Mouse (Mus musculus) hindbrain, embryonic 10.5 days (tissue): ENCODE data around the gene Secisbp2. TPM values are rescaled to one million over a fixed set of nuclear protein-coding genes. Genes with fewer than 3 reads are reported as not detected.

Source experiments
- DNase-seq: peaks from one replicate; pipeline ENCODE4 v3.0.0-alpha.2; 2017; ENCODE audit warnings: low spot score
- H3K27ac ChIP-seq: fragments of 300-500 bp; sonication (generic); 2 replicates; pipeline ENCODE4 v1.5.1; 2016; ENCODE audit warnings: mild to moderate bottlenecking, moderate library complexity
- H3K27me3 ChIP-seq: fragments of 300-500 bp; sonication (generic); 2 replicates; pipeline ENCODE4 v1.6.1; 2016; ENCODE audit warnings: mild to moderate bottlenecking; ENCODE audit not compliant: poor library complexity, insufficient read depth, severe bottlenecking
- H3K36me3 ChIP-seq: fragments of 300-500 bp; sonication (generic); 2 replicates; pipeline ENCODE4 v1.6.1; 2016; ENCODE audit warnings: mild to moderate bottlenecking, moderate library complexity
- H3K4me1 ChIP-seq: fragments of 300-500 bp; sonication (generic); replicated peaks from 2 replicates; pipeline ENCODE4 v1.6.1; 2016; ENCODE audit warnings: mild to moderate bottlenecking
- H3K4me3 ChIP-seq: fragments of 300-500 bp; sonication (generic); 2 replicates; pipeline ENCODE4 v1.5.1; 2016; ENCODE audit warnings: mild to moderate bottlenecking, moderate library complexity
- H3K9me3 ChIP-seq: fragments of 300-500 bp; sonication (generic); 2 replicates; pipeline ENCODE4 v1.6.1; 2016; ENCODE audit warnings: mild to moderate bottlenecking, moderate library complexity
- WGBS: fragments of 180-500 bp; shearing (Covaris S2); methylation state at CpG from one replicate; pipeline ENCODE4 v1.1.7; 2016; 5-methylcytosine and 5-hydroxymethylcytosine counted together
- polyA plus RNA-seq: library from polyadenylated mRNA; unstranded; fragments of >200 nt; fragmentation: Nextera tagmentation; extraction: Ambion mirVana; gene quantifications from 2 replicates; pipeline ENCODE4 v1.2.1, GENCODE M21; 2016

Gene Secisbp2
- polyA plus RNA-seq, 1 experiment from 2014 or later: 27.4 TPM

GRCm38 (mm10) chr13:51705882-51706854 lies 54.7 kb downstream of the Secisbp2 start:
- Histone ChIP-seq H3K4me3 (no peak overlapping the region), H3K36me3 (peaks cover 19% of the 10 kb centered on the region), H3K27me3 (no peaks in the 10 kb centered on the region), H3K4me1 (peaks cover 6% of the 10 kb centered on the region; the same call in 1 of the 2 replicates), H3K9me3 (no peaks in the 10 kb centered on the region), H3K27ac (0 out of 2 replicates have a peak overlapping the region, but pooled peaks have one; percentile 4)
- DNase-seq: no peak
- WGBS: 83% methylated on average over 22 of the region's 22 CpGs

- Histone ChIP-seq H3K9me3 (no peaks in the 10 kb centered on the region), H3K27ac (no peak overlapping the region; the same call in 1 of the 2 replicates), H3K4me3 (no peak overlapping the region), H3K4me1 (peaks cover 9% of the 10 kb centered on the region; the same call in 1 of the 2 replicates), H3K36me3 (peaks cover 14% of the 10 kb centered on the region; the same call in 1 of the 2 replicates), H3K27me3 (no peaks in the 10 kb centered on the region)
- no peak for DNase-seq
- WGBS: 81% methylated on average over 7 of the region's 7 CpGs
Observed at GRCm38 (mm10) chr13:51710738-51711137, 59.2 kb downstream of the Secisbp2 start.

- peaks cover 9% of the 10 kb centered on the region; the same call in 1 of the 2 replicates for H3K4me1 ChIP-seq
- no peaks in the 10 kb centered on the region for H3K9me3 ChIP-seq
- no peak for DNase-seq
- no peak overlapping the region for H3K27ac ChIP-seq
- WGBS: 95% methylated on average over 8 of the region's 8 CpGs
- H3K27me3 ChIP-seq: no peaks in the 10 kb centered on the region
- peaks cover 14% of the 10 kb centered on the region; the same call in 1 of the 2 replicates for H3K36me3 ChIP-seq
- no peak overlapping the region for H3K4me3 ChIP-seq
Observed at GRCm38 (mm10) chr13:51712022-51712421, 60.5 kb downstream of the Secisbp2 start.

GRCm38 (mm10) chr13:51716350-51717263 lies 65.1 kb downstream of the Secisbp2 start:
- WGBS: 79% methylated on average over 8 of the region's 8 CpGs
- H3K4me3 ChIP-seq: no peak overlapping the region
- no peak for DNase-seq
- no peak overlapping the region for H3K27ac ChIP-seq
- H3K36me3 ChIP-seq: peaks cover 14% of the 10 kb centered on the region
- no peaks in the 10 kb centered on the region for H3K27me3 ChIP-seq
- no peaks in the 10 kb centered on the region for H3K9me3 ChIP-seq
- H3K4me1 ChIP-seq: no peaks in the 10 kb centered on the region

- Histone ChIP-seq H3K36me3 (peaks cover 6% of the 10 kb centered on the region), H3K9me3 (no peaks in the 10 kb centered on the region), H3K27ac (no peak overlapping the region), H3K4me1 (peaks cover 4% of the 10 kb centered on the region; the same call in 1 of the 2 replicates), H3K27me3 (no peaks in the 10 kb centered on the region), H3K4me3 (no peak overlapping the region)
- WGBS: 91% methylated on average over 3 of the region's 3 CpGs
- DNase-seq: no peak
Observed at GRCm38 (mm10) chr13:51719256-51719655, 67.8 kb downstream of the Secisbp2 start.

- no peak overlapping the region for H3K4me3 ChIP-seq
- H3K36me3 ChIP-seq: peaks cover 6% of the 10 kb centered on the region
- H3K27me3 ChIP-seq: no peaks in the 10 kb centered on the region
- 97% methylated on average over 4 of the region's 4 CpGs for WGBS
- H3K27ac ChIP-seq: no peak overlapping the region
- no peaks in the 10 kb centered on the region for H3K9me3 ChIP-seq
- no peak for DNase-seq
- peaks cover 11% of the 10 kb centered on the region for H3K4me1 ChIP-seq
Observed at GRCm38 (mm10) chr13:51720556-51720955, 69.1 kb downstream of the Secisbp2 start.

GRCm38 (mm10) chr13:51723114-51723513 lies 71.6 kb downstream of the Secisbp2 start:
- WGBS: 76% methylated on average over 5 of the region's 5 CpGs
- no peak overlapping the region for H3K27ac ChIP-seq

GRCm38 (mm10) chr13:51724566-51724965 lies 73.1 kb downstream of the Secisbp2 start:
- DNase-seq: no peak

More at GRCm38 (mm10) chr13:51723114-51723513, 71.6 kb downstream of the Secisbp2 start:
- H3K4me1 ChIP-seq: peaks cover 24% of the 10 kb centered on the region
- H3K9me3 ChIP-seq: no peaks in the 10 kb centered on the region
- no peaks in the 10 kb centered on the region for H3K27me3 ChIP-seq
- H3K36me3 ChIP-seq: peaks cover 6% of the 10 kb centered on the region
- H3K4me3 ChIP-seq: no peak overlapping the region
- DNase-seq: no peak

GRCm38 (mm10) chr13:51725446-51725845 lies 73.9 kb downstream of the Secisbp2 start:
- Histone ChIP-seq H3K36me3 (no peaks in the 10 kb centered on the region), H3K4me3 (no peak overlapping the region), H3K27ac (no peak overlapping the region), H3K4me1 (peaks cover 47% of the 10 kb centered on the region), H3K9me3 (no peaks in the 10 kb centered on the region), H3K27me3 (no peaks in the 10 kb centered on the region)
- DNase-seq: no peak
- 89% methylated on average over 7 of the region's 7 CpGs for WGBS

More at GRCm38 (mm10) chr13:51724566-51724965, 73.1 kb downstream of the Secisbp2 start:
- Histone ChIP-seq H3K9me3 (no peaks in the 10 kb centered on the region), H3K27ac (no peak overlapping the region), H3K4me3 (no peak overlapping the region), H3K4me1 (peaks cover 38% of the 10 kb centered on the region), H3K36me3 (no peaks in the 10 kb centered on the region), H3K27me3 (no peaks in the 10 kb centered on the region)
- 85% methylated on average over 6 of the region's 6 CpGs for WGBS

- H3K4me3 ChIP-seq: no peak overlapping the region
- H3K27me3 ChIP-seq: no peaks in the 10 kb centered on the region
- DNase-seq: no peak
- no peak overlapping the region for H3K27ac ChIP-seq
- 66% methylated on average over 8 of the region's 8 CpGs for WGBS
- no peaks in the 10 kb centered on the region for H3K36me3 ChIP-seq
- H3K4me1 ChIP-seq: peaks cover 50% of the 10 kb centered on the region
- H3K9me3 ChIP-seq: no peaks in the 10 kb centered on the region
Observed at GRCm38 (mm10) chr13:51725926-51726574, 74.6 kb downstream of the Secisbp2 start.

- H3K4me1 ChIP-seq: peaks cover 63% of the 10 kb centered on the region
- DNase-seq: peak; percentile 29
- H3K4me3 ChIP-seq: no peak overlapping the region
- 0 out of 2 replicates have a peak overlapping the region, but pooled peaks have one; percentile 50 for H3K27ac ChIP-seq
- WGBS: 67% methylated on average over 7 of the region's 7 CpGs
- H3K36me3 ChIP-seq: no peaks in the 10 kb centered on the region
- H3K27me3 ChIP-seq: no peaks in the 10 kb centered on the region; the same call in 1 of the 2 replicates
- no peaks in the 10 kb centered on the region for H3K9me3 ChIP-seq
Observed at GRCm38 (mm10) chr13:51727364-51727763, 75.9 kb downstream of the Secisbp2 start.

- peaks cover 64% of the 10 kb centered on the region for H3K4me1 ChIP-seq
- no peaks in the 10 kb centered on the region for H3K36me3 ChIP-seq
- 7% methylated on average over 4 of the region's 4 CpGs for WGBS
- no peaks in the 10 kb centered on the region for H3K9me3 ChIP-seq
- no peaks in the 10 kb centered on the region; the same call in 1 of the 2 replicates for H3K27me3 ChIP-seq
- peak overlapping the region; percentile 78 for H3K27ac ChIP-seq
- no peak overlapping the region for H3K4me3 ChIP-seq
- DNase-seq: peak; percentile 67
Observed at GRCm38 (mm10) chr13:51729887-51730361, 78.4 kb downstream of the Secisbp2 start.
